Mouse (Mus musculus): Measurements from ENCODE around the gene Myadml2. TPM values are rescaled to one million over a fixed set of nuclear protein-coding genes. Genes with fewer than 3 reads are reported as not detected.

Myadml2 gene
- polyA plus RNA-seq, 1 experiment = 4.6 TPM

DNA sequence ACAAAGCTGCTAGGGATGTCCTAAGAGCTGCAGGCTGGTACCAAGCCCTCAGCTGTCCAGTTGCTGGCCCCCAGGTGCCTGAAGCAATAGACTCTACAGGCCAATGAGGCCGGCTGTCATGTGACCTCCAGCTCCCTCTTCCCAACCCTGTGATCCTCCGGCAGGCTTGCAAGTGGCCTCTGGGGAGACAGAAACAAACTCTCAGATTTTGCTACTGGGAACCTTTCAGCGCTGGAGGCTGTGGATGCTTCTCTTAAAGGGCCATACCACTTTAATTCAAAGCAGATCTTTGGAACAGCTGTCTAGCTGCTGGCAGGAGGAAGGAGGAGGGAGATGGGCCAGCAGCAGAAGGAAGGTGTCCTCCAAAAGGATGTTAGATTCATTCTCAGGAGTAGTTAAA lies 18.7 kb upstream of the Myadml2 start:
- no peaks in the 10 kb centered on the region for H3K36me3 ChIP-seq (ENCODE audit: control insufficient read depth, insufficient read depth)
- no peak overlapping the region for H3K4me3 ChIP-seq
- H3K79me2 ChIP-seq (ENCODE audit: control insufficient read depth, insufficient read depth) = no peaks in the 10 kb centered on the region
- no peak overlapping the region for H3K4me2 ChIP-seq (ENCODE audit: low read depth)
- TF ChIP-seq E2F4 (IDR thresholded peaks at IDR 0.05; ENCODE audit: insufficient read depth) (no peak), USF1 (IDR thresholded peaks at IDR 0.05; ENCODE audit: low read depth) (peak; percentile 61), MAX (IDR thresholded peaks at IDR 0.05; ENCODE audit: low read depth) (no peak)
- no peak overlapping the region for H3ac ChIP-seq (ENCODE audit: control insufficient read depth, insufficient read length)
- H3K27me3 ChIP-seq (ENCODE audit: control insufficient read depth, insufficient read depth, insufficient read length) = peaks cover 16% of the 10 kb centered on the region

DNA sequence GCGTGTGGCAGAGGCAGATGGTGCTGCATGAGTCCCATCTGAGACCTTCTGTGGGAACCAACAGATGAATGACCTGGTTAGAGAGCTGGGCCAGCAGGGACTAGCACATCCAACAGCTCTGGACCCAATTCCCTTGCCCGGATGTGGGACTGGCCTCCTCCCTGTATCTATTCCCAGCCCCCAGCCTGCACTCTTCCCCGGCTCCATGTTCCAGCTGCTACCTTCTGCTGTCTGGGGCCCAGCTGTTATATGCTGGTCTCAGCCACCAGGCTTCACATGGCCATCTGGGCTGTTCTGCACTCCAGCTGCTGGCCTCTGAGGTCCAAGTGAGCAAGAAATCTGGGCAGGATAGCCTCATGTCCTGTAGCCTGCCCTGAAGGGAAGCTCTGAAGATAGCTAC lies 17.4 kb upstream of the Myadml2 start:
- TF ChIP-seq MYOG (IDR thresholded peaks at IDR 0.05; ENCODE audit: control insufficient read depth in 1 of 3, insufficient read depth in 1 of 3, insufficient read length in 2 of 3, low read depth in 2 of 3) = no peak
- TF ChIP-seq TCF12 (IDR thresholded peaks at IDR 0.05; ENCODE audit: insufficient read depth, poor library complexity, severe bottlenecking) = no peak
- no peak for TF ChIP-seq USF1 (IDR thresholded peaks at IDR 0.05; ENCODE audit: low read depth)
- no peak for TF ChIP-seq CEBPB (IDR thresholded peaks at IDR 0.05; ENCODE audit: insufficient read depth, poor library complexity, severe bottlenecking)
- no peak for TF ChIP-seq POLR2A (IDR thresholded peaks at IDR 0.05; ENCODE audit: insufficient read length, low read depth)
- no peak for TF ChIP-seq E2F4 (IDR thresholded peaks at IDR 0.05; ENCODE audit: insufficient read depth)
- peak in 2 of 3 experiments; percentile 36 to 37 for TF ChIP-seq MYOD1 (IDR thresholded peaks at IDR 0.05; ENCODE audit: control insufficient read depth in 1 of 3, insufficient read length in 2 of 3, low read depth in 2 of 3)
- TF ChIP-seq SRF (IDR thresholded peaks at IDR 0.05; ENCODE audit: control insufficient read depth, insufficient read length, low read depth) = no peak
- peaks cover 28% of the 10 kb centered on the region for H3K27me3 ChIP-seq (ENCODE audit: control insufficient read depth, insufficient read depth, insufficient read length)

DNA sequence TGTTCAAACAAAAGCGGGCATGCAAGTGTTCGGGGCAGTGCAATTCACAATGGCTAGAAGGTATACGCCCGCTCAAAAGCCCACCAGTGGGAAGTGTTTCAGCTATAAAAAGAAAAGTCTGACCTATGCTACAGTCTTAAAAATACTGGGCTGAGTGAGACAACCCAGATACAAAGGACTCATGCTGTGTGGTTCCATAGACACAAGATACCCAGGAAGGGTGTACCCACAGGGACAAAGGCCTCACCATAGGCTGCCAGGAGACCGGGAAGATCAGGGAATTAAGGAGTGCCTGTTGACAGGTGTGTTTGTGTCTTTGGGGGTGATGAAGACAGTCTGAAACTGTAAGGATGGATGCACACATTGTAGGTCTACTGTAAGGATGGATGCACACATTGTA lies 15.8 kb upstream of the Myadml2 start:
- H3K36me3 ChIP-seq (ENCODE audit: control insufficient read depth, insufficient read depth) = no peaks in the 10 kb centered on the region
- no peak overlapping the region for H3ac ChIP-seq (ENCODE audit: control insufficient read depth, insufficient read length)
- TF ChIP-seq TCF12 (IDR thresholded peaks at IDR 0.05; ENCODE audit: insufficient read depth, poor library complexity, severe bottlenecking) (no peak), POLR2A (IDR thresholded peaks at IDR 0.05; ENCODE audit: insufficient read length, low read depth) (no peak), POLR2AphosphoS2 (IDR thresholded peaks at IDR 0.05; ENCODE audit: insufficient read length, low read depth) (no peak), REST (IDR thresholded peaks at IDR 0.05; ENCODE audit: insufficient read depth, insufficient read length) (no peak), MYOD1 (IDR thresholded peaks at IDR 0.05; ENCODE audit: control insufficient read depth in 1 of 3, insufficient read length in 2 of 3, low read depth in 2 of 3) (no peak), SRF (IDR thresholded peaks at IDR 0.05; ENCODE audit: control insufficient read depth, insufficient read length, low read depth) (no peak), USF1 (IDR thresholded peaks at IDR 0.05; ENCODE audit: low read depth) (no peak), CEBPB (IDR thresholded peaks at IDR 0.05; ENCODE audit: insufficient read depth, poor library complexity, severe bottlenecking) (no peak), MAX (IDR thresholded peaks at IDR 0.05; ENCODE audit: low read depth) (no peak), TCF3 (IDR thresholded peaks at IDR 0.05; ENCODE audit: insufficient read length, low read depth) (no peak), E2F4 (IDR thresholded peaks at IDR 0.05; ENCODE audit: insufficient read depth) (no peak), MYOG (IDR thresholded peaks at IDR 0.05; ENCODE audit: control insufficient read depth in 1 of 3, insufficient read depth in 1 of 3, insufficient read length in 2 of 3, low read depth in 2 of 3) (no peak)
- no peaks in the 10 kb centered on the region for H3K79me2 ChIP-seq (ENCODE audit: control insufficient read depth, insufficient read depth)
- peaks cover 45% of the 10 kb centered on the region for H3K27me3 ChIP-seq (ENCODE audit: control insufficient read depth, insufficient read depth, insufficient read length)
- no peak overlapping the region for H3K4me2 ChIP-seq (ENCODE audit: low read depth)
- no peak overlapping the region for H3K4me3 ChIP-seq

More for the DNA sequence above, 17.4 kb upstream of the Myadml2 start:
- H3K4me2 ChIP-seq (ENCODE audit: low read depth) = no peak overlapping the region
- no peak overlapping the region for H3ac ChIP-seq (ENCODE audit: control insufficient read depth, insufficient read length)
- H3K4me3 ChIP-seq = no peak overlapping the region
- no peaks in the 10 kb centered on the region for H3K36me3 ChIP-seq (ENCODE audit: control insufficient read depth, insufficient read depth)
- no peaks in the 10 kb centered on the region for H3K79me2 ChIP-seq (ENCODE audit: control insufficient read depth, insufficient read depth)

DNA sequence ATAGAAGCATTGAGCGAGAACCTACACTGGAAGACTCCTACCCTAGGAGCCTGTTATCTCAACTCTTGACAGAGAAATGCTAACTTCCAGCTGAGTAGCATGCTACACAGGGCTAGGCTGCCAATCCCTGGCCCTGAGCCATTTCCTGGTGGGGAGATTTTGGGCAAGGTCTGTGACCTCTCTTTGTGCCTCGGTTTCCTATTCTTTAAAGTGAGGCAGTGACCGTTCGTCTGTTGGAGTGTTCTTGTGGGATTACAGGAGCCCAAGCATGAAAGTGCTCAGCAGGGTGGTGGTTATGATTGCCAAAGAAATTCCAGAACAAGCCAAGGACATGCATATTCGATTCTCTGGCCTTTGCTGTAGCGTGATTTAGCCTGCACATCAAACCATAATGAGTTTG lies 14.8 kb upstream of the Myadml2 start:
- Histone ChIP-seq H3K79me2 (ENCODE audit: control insufficient read depth, insufficient read depth) (no peaks in the 10 kb centered on the region), H3ac (ENCODE audit: control insufficient read depth, insufficient read length) (no peak overlapping the region), H3K36me3 (ENCODE audit: control insufficient read depth, insufficient read depth) (no peaks in the 10 kb centered on the region), H3K4me2 (ENCODE audit: low read depth) (no peak overlapping the region), H3K27me3 (ENCODE audit: control insufficient read depth, insufficient read depth, insufficient read length) (peaks cover 52% of the 10 kb centered on the region), H3K4me3 (no peak overlapping the region)
- no peak for TF ChIP-seq POLR2AphosphoS2 (IDR thresholded peaks at IDR 0.05; ENCODE audit: insufficient read length, low read depth)
- no peak for TF ChIP-seq TCF3 (IDR thresholded peaks at IDR 0.05; ENCODE audit: insufficient read length, low read depth)
- no peak for TF ChIP-seq SRF (IDR thresholded peaks at IDR 0.05; ENCODE audit: control insufficient read depth, insufficient read length, low read depth)
- TF ChIP-seq MAX (IDR thresholded peaks at IDR 0.05; ENCODE audit: low read depth) = no peak

DNA sequence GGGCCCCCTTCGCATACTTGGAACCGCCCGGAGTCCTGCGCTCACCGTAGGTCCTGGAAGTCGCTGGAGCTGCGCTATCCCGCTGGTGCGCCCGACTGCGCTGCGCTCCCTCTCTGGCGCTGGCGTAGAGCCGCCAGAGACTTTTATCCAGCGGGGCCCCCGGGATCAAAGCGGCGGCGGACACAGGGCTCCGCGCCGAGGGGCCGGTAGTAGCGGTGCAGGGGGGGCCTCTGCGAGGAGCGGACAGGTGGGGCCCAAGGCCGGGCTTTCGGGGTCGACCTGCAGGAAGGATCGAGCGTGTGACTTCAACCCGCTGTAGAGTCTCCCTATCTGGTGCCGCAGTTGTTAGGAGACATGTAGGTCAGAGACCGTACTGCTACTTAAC lies 13.1 kb upstream of the Myadml2 start, which contains the start of gene Notum:
Gene Notum (minus strand): TSS at position 100 of the 385 bp plus-strand sequence.
- Histone ChIP-seq H3K79me2 (ENCODE audit: control insufficient read depth, insufficient read depth) (no peaks in the 10 kb centered on the region), H3K27me3 (ENCODE audit: control insufficient read depth, insufficient read depth, insufficient read length) (peaks cover 68% of the 10 kb centered on the region), H3K36me3 (ENCODE audit: control insufficient read depth, insufficient read depth) (no peaks in the 10 kb centered on the region), H3K4me2 (ENCODE audit: low read depth) (peak within 1 kb of the TSS; percentile 73), H3K4me3 (no peak within 1 kb of the TSS), H3ac (ENCODE audit: control insufficient read depth, insufficient read length) (peak within 1 kb of the TSS; percentile 20)
- no peak for TF ChIP-seq TCF12 (IDR thresholded peaks at IDR 0.05; ENCODE audit: insufficient read depth, poor library complexity, severe bottlenecking)
- no peak for TF ChIP-seq E2F4 (IDR thresholded peaks at IDR 0.05; ENCODE audit: insufficient read depth)
- TF ChIP-seq MYOD1 (IDR thresholded peaks at IDR 0.05; ENCODE audit: control insufficient read depth in 1 of 3, insufficient read length in 2 of 3, low read depth in 2 of 3) = no peak
- TF ChIP-seq MAX (IDR thresholded peaks at IDR 0.05; ENCODE audit: low read depth) = no peak
- no peak for TF ChIP-seq POLR2A (IDR thresholded peaks at IDR 0.05; ENCODE audit: insufficient read length, low read depth)
- TF ChIP-seq USF1 (IDR thresholded peaks at IDR 0.05; ENCODE audit: low read depth) = no peak
- no peak for TF ChIP-seq MYOG (IDR thresholded peaks at IDR 0.05; ENCODE audit: control insufficient read depth in 1 of 3, insufficient read depth in 1 of 3, insufficient read length in 2 of 3, low read depth in 2 of 3)
- no peak for TF ChIP-seq SRF (IDR thresholded peaks at IDR 0.05; ENCODE audit: control insufficient read depth, insufficient read length, low read depth)
- no peak for TF ChIP-seq REST (IDR thresholded peaks at IDR 0.05; ENCODE audit: insufficient read depth, insufficient read length)
- no peak for TF ChIP-seq CEBPB (IDR thresholded peaks at IDR 0.05; ENCODE audit: insufficient read depth, poor library complexity, severe bottlenecking)
- no peak for TF ChIP-seq POLR2AphosphoS2 (IDR thresholded peaks at IDR 0.05; ENCODE audit: insufficient read length, low read depth)
- TF ChIP-seq TCF3 (IDR thresholded peaks at IDR 0.05; ENCODE audit: insufficient read length, low read depth) = no peak
